Mouse (Mus musculus): ENCODE measurements at regions not wholly inside any gene's neighbourhood (a gene's known extent, or its start where the extent isn't known, plus 50 kb on each side); places are given as distances from the start of the nearest gene placed in this dataset.
A peak's percentile ranks its signal among the peaks of the same experiment; 100 is the strongest.

- DNase-seq (ENCODE audit: low spot score): no peak
Measured at GRCm38 (mm10) chr11:111155023-111155422, 89.1 kb downstream of the Kcnj2 start.

- DNase-seq (ENCODE audit: low spot score): no peak
Measured at GRCm38 (mm10) chr11:111155747-111156146, 89.8 kb downstream of the Kcnj2 start.

DNA sequence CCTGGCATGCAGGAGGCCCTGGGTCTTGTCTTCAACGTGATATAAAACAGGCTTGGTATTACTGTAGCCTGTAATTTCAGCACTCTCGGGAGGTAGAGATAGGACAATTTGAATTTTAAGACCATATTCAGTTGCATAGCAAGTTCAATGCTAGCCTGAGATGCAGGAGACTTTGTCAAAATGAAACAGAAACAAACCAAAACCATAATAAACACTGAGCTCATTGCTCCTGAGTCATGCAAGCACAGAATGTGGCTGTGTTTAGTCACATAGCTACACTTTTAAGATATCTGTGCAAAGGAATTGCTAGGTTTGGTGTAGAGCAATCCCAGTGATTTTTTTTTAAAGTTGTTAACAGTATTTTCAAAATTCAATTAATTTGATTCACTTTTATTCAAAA is 93.3 kb downstream of the Kcnj2 start:
- no peak for DNase-seq (ENCODE audit: low spot score)

GRCm38 (mm10) chr11:111164907-111165306 is 98.9 kb downstream of the Kcnj2 start:
- DNase-seq (ENCODE audit: low spot score): no peak

GRCm38 (mm10) chr11:111170174-111170800 is 104.3 kb downstream of the Kcnj2 start:
- no peak for DNase-seq (ENCODE audit: low spot score)

DNA sequence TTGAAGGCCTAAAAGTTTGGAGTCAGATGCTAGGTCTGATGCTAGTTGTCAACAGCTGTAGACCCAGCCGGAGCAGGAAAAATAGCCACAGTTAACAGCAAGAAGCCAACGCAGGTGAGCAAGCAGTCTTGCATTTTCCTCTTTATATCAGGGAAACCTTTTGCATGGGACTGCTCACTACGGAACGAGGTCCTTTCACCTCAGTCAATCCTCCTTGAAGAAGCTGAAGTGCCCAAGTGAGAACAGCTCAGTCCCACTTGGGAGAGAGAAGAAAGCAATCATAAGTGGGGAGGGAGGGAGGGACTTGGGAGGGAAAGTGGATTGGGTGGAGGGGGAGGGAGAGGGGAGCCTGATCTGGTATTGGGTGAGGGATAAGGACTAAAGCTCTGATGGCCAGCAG is 107.6 kb downstream of the Kcnj2 start:
- DNase-seq (ENCODE audit: low spot score): no peak

GRCm38 (mm10) chr11:111175566-111175965 is 109.6 kb downstream of the Kcnj2 start:
- DNase-seq (ENCODE audit: low spot score): no peak

- DNase-seq (ENCODE audit: low spot score): no peak
Measured at GRCm38 (mm10) chr11:111177516-111177915, 111.6 kb downstream of the Kcnj2 start.

DNA sequence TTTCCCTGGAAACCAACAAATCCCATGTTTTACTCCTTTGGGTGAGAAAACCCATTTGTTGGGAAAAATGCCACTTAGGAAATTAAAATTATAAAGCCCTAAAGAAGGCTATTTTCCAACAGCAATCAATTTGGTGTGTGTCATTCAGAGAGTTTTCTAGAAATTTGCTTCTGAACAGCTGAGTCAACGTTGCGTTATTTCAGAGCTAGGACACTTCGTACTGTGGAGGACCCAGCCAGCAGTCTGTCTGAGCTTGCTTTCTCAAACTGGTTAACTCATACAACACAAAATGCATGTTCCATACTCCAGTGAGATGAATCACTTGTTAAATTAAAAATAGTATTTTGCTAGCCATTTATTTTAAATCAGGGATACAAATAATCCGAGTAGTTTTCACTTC is 131.5 kb downstream of the Kcnj2 start:
- no peak for DNase-seq (ENCODE audit: low spot score)

DNA sequence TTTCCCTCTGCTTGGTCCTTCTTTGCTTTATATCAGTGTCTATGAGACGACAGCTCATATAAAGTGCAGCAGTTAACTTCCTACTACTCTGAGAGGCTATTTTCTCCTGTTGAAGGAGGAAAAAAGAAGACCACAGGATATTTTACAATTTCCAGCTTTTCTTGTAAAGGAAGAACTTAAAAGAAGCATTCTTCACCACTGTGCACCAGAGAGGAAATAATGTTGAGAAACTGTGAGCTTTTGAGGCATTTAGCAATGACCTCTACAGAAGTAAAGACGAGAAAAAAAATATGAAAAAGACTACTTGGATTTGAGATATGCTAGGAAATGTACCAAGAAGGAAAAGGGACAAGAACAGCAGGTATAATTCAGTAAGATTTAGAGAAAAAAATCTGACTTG is 134.5 kb downstream of the Kcnj2 start:
- no peak for DNase-seq (ENCODE audit: low spot score)

DNA sequence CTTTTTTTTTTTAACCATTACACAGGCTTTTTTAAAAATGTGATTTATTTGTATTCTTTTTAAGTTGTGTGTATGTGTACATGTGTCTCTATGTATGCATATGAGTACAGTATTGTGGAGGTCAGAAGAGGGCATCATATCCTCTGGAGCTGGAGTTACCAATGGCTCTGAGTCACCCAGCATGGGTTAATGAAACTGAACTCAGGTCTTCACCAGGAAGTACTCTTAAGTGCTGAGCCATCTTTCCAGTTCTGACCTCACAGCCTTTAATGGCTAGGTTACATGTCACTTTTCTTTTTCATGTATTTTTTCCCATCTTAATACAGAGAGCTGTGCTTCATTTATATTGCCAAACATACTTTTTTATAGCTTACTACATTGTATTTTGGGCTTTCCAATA is 136.8 kb downstream of the Kcnj2 start:
- DNase-seq (ENCODE audit: low spot score): no peak

DNA sequence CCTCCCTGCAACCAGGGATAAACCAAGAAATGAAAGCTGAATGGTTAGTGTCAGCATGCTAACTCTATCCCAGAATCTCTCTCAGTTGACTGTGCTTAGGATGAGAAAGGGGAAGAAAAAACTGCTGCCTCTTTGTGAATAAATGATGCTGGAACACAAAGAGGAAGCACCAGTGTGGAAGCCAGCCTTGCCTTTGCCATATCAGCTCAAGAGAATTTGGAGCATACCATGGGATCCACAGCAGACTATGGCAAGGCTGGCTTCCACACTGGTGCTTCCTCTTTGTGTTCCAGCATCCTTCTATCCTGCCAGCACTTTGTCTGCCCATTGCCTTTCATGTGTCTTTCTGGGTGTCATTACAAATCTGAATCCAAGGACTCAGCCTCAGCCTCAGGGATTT is 144.6 kb downstream of the Kcnj2 start:
- no peak for DNase-seq (ENCODE audit: low spot score)

- DNase-seq (ENCODE audit: low spot score): peak; percentile 68
Measured at GRCm38 (mm10) chr11:111212038-111212701, 146.2 kb downstream of the Kcnj2 start.

DNA sequence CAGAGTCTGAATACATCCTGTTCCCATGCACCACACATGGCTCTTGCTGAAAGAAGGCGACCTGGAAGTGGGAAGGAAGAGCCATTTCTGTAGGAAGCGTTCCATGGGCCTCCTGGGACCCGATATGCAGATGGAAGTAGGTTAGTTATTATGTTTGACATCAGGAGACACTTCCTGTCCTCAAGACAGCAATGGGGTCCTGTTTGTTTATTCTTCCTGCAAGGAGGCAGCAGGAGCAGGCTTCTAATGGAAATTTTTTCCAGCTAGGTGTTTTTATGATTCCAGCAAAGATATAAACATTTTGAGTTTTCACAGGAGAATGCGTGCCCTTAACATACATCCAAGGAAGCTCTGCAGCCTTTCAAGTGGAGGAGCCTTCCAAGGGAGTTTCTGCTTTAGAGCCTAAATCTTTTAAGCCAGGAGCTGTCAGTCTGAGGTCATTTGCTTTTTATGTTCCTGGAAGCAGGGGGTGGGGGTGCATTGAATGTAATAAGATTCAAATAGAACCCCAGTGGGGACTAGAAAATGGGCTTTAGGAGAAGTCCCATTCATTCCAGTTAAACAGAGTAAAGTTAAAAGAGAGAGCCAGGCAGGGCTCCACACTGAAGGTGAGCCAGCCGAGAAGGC is 146.9 kb downstream of the Kcnj2 start:
- peak; percentile 25 for DNase-seq (ENCODE audit: low spot score)

- peak; percentile 26 for DNase-seq (ENCODE audit: low spot score)
Measured at GRCm38 (mm10) chr11:111215006-111215405, 149.0 kb downstream of the Kcnj2 start.

GRCm38 (mm10) chr11:111223834-111224233 is 157.9 kb downstream of the Kcnj2 start:
- DNase-seq (ENCODE audit: low spot score): no peak

DNA sequence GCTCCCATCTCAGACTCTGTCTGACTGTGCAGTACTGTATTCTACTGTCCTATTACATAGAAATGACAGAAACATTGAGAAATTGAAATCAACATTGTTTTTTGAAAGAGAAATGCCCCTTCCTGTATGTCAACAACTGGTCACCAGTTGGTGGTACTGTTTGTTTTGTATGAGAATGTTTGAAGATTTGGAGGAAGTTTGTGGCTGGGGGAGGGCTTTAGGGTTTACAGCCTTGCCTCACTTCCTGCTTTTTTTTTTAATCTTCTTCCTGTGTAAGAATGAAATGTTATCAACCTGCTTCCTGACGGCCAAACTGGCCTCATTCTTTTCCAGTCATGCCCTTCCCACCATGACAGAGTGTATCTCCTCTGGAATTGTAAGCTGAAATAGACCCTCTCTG is 161.3 kb downstream of the Kcnj2 start:
- DNase-seq (ENCODE audit: low spot score): no peak

- DNase-seq (ENCODE audit: low spot score): no peak
Measured at GRCm38 (mm10) chr11:111236741-111237140, 170.8 kb downstream of the Kcnj2 start.

DNA sequence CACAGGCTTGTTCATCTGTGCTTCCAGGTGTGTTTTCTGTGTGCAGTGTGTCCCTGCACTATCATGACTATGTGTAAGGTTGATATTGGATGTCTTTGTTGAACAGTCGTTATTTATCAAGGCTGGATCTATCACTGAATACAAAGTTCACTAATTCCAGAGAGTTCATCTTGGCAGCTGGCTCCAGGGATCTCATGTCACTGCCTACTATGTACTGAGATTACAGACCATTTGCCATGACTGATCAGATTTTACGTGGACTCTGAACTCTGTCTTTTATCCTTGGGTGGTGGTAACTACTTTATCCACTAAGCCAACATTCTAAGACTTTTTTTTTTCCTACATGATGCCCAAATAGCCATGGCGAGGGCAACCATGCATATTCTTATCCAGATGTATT is 173.8 kb downstream of the Kcnj2 start:
- DNase-seq (ENCODE audit: low spot score): no peak

DNA sequence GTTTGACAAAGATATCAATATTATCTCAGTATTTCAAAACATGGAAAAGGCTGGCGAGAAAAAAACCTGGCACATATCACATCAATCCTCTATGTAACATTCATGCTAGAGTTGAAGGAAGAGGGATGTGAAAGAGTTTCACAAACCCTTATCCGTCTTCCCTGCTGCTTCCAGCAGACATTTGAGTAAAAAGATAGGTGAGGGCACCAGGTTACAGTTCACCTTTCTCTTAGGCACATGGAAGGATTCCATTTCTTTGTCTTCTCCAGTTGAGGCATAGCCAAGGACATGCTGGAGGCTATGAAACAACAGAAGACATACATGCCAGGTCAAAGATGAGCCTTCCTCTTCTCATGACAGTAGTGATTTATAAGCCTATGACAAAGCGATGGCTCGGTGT is 186.3 kb downstream of the Kcnj2 start:
- no peak for DNase-seq (ENCODE audit: low spot score)

DNA sequence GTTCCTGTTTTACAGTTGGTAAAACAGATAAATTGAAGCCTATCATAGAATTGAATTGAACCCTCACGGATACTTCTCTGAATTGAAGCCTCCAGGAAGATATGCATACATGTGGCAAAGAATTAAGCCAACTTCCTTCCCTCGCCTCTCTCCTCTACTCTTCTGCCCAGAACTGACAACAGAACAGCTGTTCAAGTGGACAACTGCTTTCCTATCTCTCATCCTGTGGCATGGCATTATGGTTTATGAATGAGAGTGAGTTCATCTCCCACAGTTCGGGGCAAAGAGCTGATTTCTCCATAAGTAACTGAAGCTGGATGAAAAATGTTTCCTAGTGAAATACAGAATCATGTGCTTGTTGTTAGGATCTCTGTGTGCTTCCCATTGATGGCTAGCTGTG is 190.6 kb downstream of the Kcnj2 start:
- DNase-seq (ENCODE audit: low spot score): no peak

- no peak for DNase-seq (ENCODE audit: low spot score)
Measured at GRCm38 (mm10) chr11:111260691-111261383, 194.9 kb downstream of the Kcnj2 start.

GRCm38 (mm10) chr11:111273651-111274050 is 207.7 kb downstream of the Kcnj2 start:
- no peak for DNase-seq (ENCODE audit: low spot score)
